Mouse (Mus musculus): Measurements from ENCODE around the gene Skida1.

GRCm38 (mm10) chr2:18059063-18059462 is 10.2 kb upstream of the Skida1 start:
- TF ChIP-seq POLR2A (IDR thresholded peaks at IDR 0.05; ENCODE audit: insufficient read depth, low read depth, low read length) = no peak
- TF ChIP-seq CTCF (IDR thresholded peaks at IDR 0.05) = no peak
- TF ChIP-seq EP300 (IDR thresholded peaks at IDR 0.05; ENCODE audit: insufficient read depth, low read depth, low read length) = no peak

All from heart, adult 2 months (tissue).